Mouse (Mus musculus): ENCODE measurements around the gene Gsdma. TPM values are rescaled to one million over a fixed set of nuclear protein-coding genes. Genes with fewer than 3 reads are reported as not detected.
A peak's percentile ranks its signal among the peaks of the same experiment; 100 is the strongest.

Gsdma gene
- polyA plus RNA-seq, 1 experiment from 2014 or later = not detected

- no peak for DNase-seq
- H3K4me2 ChIP-seq (ENCODE audit: low read depth, low read length) = peak overlapping the region; percentile 70
- no peaks in the 10 kb centered on the region for H3K27me3 ChIP-seq (ENCODE audit: insufficient read depth, low read length)
- peak overlapping the region; percentile 85 for H3K27ac ChIP-seq (ENCODE audit: low read depth)
- ATAC-seq = peak; percentile 31
- no peaks in the 10 kb centered on the region for H3K9me3 ChIP-seq (ENCODE audit: low read length)
- H3K4me1 ChIP-seq (ENCODE audit: insufficient read depth) = peaks cover 6% of the 10 kb centered on the region; the same call in 1 of the 2 replicates
- H3K4me3 ChIP-seq (ENCODE audit: low read depth, low read length) = peak overlapping the region; percentile 91
- H3K9ac ChIP-seq (replicated peaks) = peak overlapping the region; percentile 98
- under 1% methylated on average over 22 of the region's 23 CpGs for WGBS (ENCODE audit: insufficient replicate concordance)
- TF ChIP-seq EP300 (IDR thresholded peaks at IDR 0.05; ENCODE audit: low read depth) = no peak
- peaks cover 31% of the 10 kb centered on the region for H3K36me3 ChIP-seq (replicated peaks; ENCODE audit: insufficient read depth, low read length)
These were observed 18.7 kb downstream of the Gsdma start for GRCm38 (mm10) chr11:98682811-98683210.

- peaks cover 50% of the 10 kb centered on the region for H3K36me3 ChIP-seq (replicated peaks; ENCODE audit: insufficient read depth, low read length)
- 79% methylated on average over 9 of the region's 9 CpGs for WGBS (ENCODE audit: insufficient replicate concordance)
These were observed 21.5 kb downstream of the Gsdma start for GRCm38 (mm10) chr11:98685642-98686041.

GRCm38 (mm10) chr11:98686976-98687375 lies 22.8 kb downstream of the Gsdma start:
- Histone ChIP-seq H3K27ac (ENCODE audit: low read depth) (no peak overlapping the region), H3K4me1 (ENCODE audit: insufficient read depth) (peaks cover 6% of the 10 kb centered on the region; the same call in 1 of the 2 replicates), H3K27me3 (ENCODE audit: insufficient read depth, low read length) (no peaks in the 10 kb centered on the region), H3K4me2 (ENCODE audit: low read depth, low read length) (no peak overlapping the region), H3K36me3 (replicated peaks; ENCODE audit: insufficient read depth, low read length) (peaks cover 64% of the 10 kb centered on the region), H3K9me3 (ENCODE audit: low read length) (no peaks in the 10 kb centered on the region), H3K9ac (replicated peaks) (no peak overlapping the region), H3K4me3 (ENCODE audit: low read depth, low read length) (no peak overlapping the region)
- WGBS (ENCODE audit: insufficient replicate concordance) = 83% methylated on average over 4 of the region's 4 CpGs
- DNase-seq = no peak
- no peak for TF ChIP-seq EP300 (IDR thresholded peaks at IDR 0.05; ENCODE audit: low read depth)
- TF ChIP-seq CTCF (IDR thresholded peaks at IDR 0.05; ENCODE audit: low read depth) = no peak
- ATAC-seq = no peak

More at GRCm38 (mm10) chr11:98685642-98686041, 21.5 kb downstream of the Gsdma start:
- Histone ChIP-seq H3K4me1 (ENCODE audit: insufficient read depth) (peaks cover 6% of the 10 kb centered on the region; the same call in 1 of the 2 replicates), H3K9ac (replicated peaks) (no peak overlapping the region), H3K4me2 (ENCODE audit: low read depth, low read length) (no peak overlapping the region), H3K9me3 (ENCODE audit: low read length) (no peaks in the 10 kb centered on the region), H3K27me3 (ENCODE audit: insufficient read depth, low read length) (no peaks in the 10 kb centered on the region), H3K4me3 (ENCODE audit: low read depth, low read length) (no peak overlapping the region), H3K27ac (ENCODE audit: low read depth) (no peak overlapping the region)
- DNase-seq (no peak), ATAC-seq (no peak)
- no peak for TF ChIP-seq EP300 (IDR thresholded peaks at IDR 0.05; ENCODE audit: low read depth)
- TF ChIP-seq CTCF (IDR thresholded peaks at IDR 0.05; ENCODE audit: low read depth) = no peak

- Histone ChIP-seq H3K9ac (replicated peaks) (no peak overlapping the region), H3K9me3 (ENCODE audit: low read length) (no peaks in the 10 kb centered on the region), H3K4me1 (ENCODE audit: insufficient read depth) (peaks cover 6% of the 10 kb centered on the region; the same call in 1 of the 2 replicates), H3K27me3 (ENCODE audit: insufficient read depth, low read length) (no peaks in the 10 kb centered on the region), H3K4me3 (ENCODE audit: low read depth, low read length) (no peak overlapping the region), H3K27ac (ENCODE audit: low read depth) (no peak overlapping the region), H3K36me3 (replicated peaks; ENCODE audit: insufficient read depth, low read length) (peaks cover 66% of the 10 kb centered on the region), H3K4me2 (ENCODE audit: low read depth, low read length) (no peak overlapping the region)
- 78% methylated on average over 8 of the region's 8 CpGs for WGBS (ENCODE audit: insufficient replicate concordance)
- TF ChIP-seq EP300 (IDR thresholded peaks at IDR 0.05; ENCODE audit: low read depth) = no peak
- no peak for TF ChIP-seq CTCF (IDR thresholded peaks at IDR 0.05; ENCODE audit: low read depth)
- ATAC-seq = no peak
- DNase-seq = no peak
These were observed 23.9 kb downstream of the Gsdma start for GRCm38 (mm10) chr11:98688009-98688408.

GRCm38 (mm10) chr11:98693201-98693600 lies 29.1 kb downstream of the Gsdma start:
- H3K9ac ChIP-seq (replicated peaks) = no peak overlapping the region
- H3K27me3 ChIP-seq (ENCODE audit: insufficient read depth, low read length) = no peaks in the 10 kb centered on the region
- H3K4me3 ChIP-seq (ENCODE audit: low read depth, low read length) = no peak overlapping the region
- TF ChIP-seq EP300 (IDR thresholded peaks at IDR 0.05; ENCODE audit: low read depth) (no peak), CTCF (IDR thresholded peaks at IDR 0.05; ENCODE audit: low read depth) (no peak)
- no peaks in the 10 kb centered on the region for H3K4me1 ChIP-seq (ENCODE audit: insufficient read depth)
- DNase-seq (no peak), ATAC-seq (no peak)
- peaks cover 61% of the 10 kb centered on the region for H3K36me3 ChIP-seq (replicated peaks; ENCODE audit: insufficient read depth, low read length)
- WGBS (ENCODE audit: insufficient replicate concordance) = 62% methylated on average over 13 of the region's 13 CpGs
- no peak overlapping the region for H3K27ac ChIP-seq (ENCODE audit: low read depth)
- no peaks in the 10 kb centered on the region for H3K9me3 ChIP-seq (ENCODE audit: low read length)
- no peak overlapping the region for H3K4me2 ChIP-seq (ENCODE audit: low read depth, low read length)

GRCm38 (mm10) chr11:98693746-98694145 lies 29.6 kb downstream of the Gsdma start:
- Histone ChIP-seq H3K4me2 (ENCODE audit: low read depth, low read length) (no peak overlapping the region), H3K9ac (replicated peaks) (no peak overlapping the region), H3K36me3 (replicated peaks; ENCODE audit: insufficient read depth, low read length) (peaks cover 58% of the 10 kb centered on the region), H3K27ac (ENCODE audit: low read depth) (no peak overlapping the region), H3K9me3 (ENCODE audit: low read length) (no peaks in the 10 kb centered on the region), H3K4me1 (ENCODE audit: insufficient read depth) (no peaks in the 10 kb centered on the region), H3K4me3 (ENCODE audit: low read depth, low read length) (no peak overlapping the region), H3K27me3 (ENCODE audit: insufficient read depth, low read length) (no peaks in the 10 kb centered on the region)
- no peak for DNase-seq
- no peak for ATAC-seq
- WGBS (ENCODE audit: insufficient replicate concordance) = 88% methylated on average over 9 of the region's 9 CpGs
- TF ChIP-seq CTCF (IDR thresholded peaks at IDR 0.05; ENCODE audit: low read depth) = no peak
- TF ChIP-seq EP300 (IDR thresholded peaks at IDR 0.05; ENCODE audit: low read depth) = no peak

- Histone ChIP-seq H3K4me3 (ENCODE audit: low read depth, low read length) (no peak overlapping the region), H3K27me3 (ENCODE audit: insufficient read depth, low read length) (no peaks in the 10 kb centered on the region), H3K9ac (replicated peaks) (no peak overlapping the region), H3K27ac (ENCODE audit: low read depth) (no peak overlapping the region), H3K9me3 (ENCODE audit: low read length) (no peaks in the 10 kb centered on the region), H3K36me3 (replicated peaks; ENCODE audit: insufficient read depth, low read length) (peaks cover 58% of the 10 kb centered on the region), H3K4me2 (ENCODE audit: low read depth, low read length) (no peak overlapping the region), H3K4me1 (ENCODE audit: insufficient read depth) (no peaks in the 10 kb centered on the region)
- no peak for DNase-seq
- TF ChIP-seq EP300 (IDR thresholded peaks at IDR 0.05; ENCODE audit: low read depth) = no peak
- TF ChIP-seq CTCF (IDR thresholded peaks at IDR 0.05; ENCODE audit: low read depth) = no peak
- 80% methylated on average over 9 of the region's 9 CpGs for WGBS (ENCODE audit: insufficient replicate concordance)
- ATAC-seq = no peak
These were observed 30.1 kb downstream of the Gsdma start for GRCm38 (mm10) chr11:98694301-98694700.

Measured in liver, postnatal 0 days (tissue).